Mouse (Mus musculus) megakaryocyte, embryonic 14.5 days (primary cell): ENCODE results near the gene Ptov1. TPM values are rescaled to one million over a fixed set of nuclear protein-coding genes. Genes with fewer than 3 reads are reported as not detected.

Experiments used
- H3K27me3 ChIP-seq: replicated peaks from 2 replicates; pipeline ENCODE3; 2012; ENCODE audit warnings: inconsistent platforms
- H3K36me3 ChIP-seq: replicated peaks from 2 replicates; pipeline ENCODE3; 2012; ENCODE audit warnings: low read length, inconsistent platforms, mixed read lengths
- H3K4me1 ChIP-seq: 2 replicates; pipeline ENCODE4 v1.6.1; 2012; ENCODE audit warnings: inconsistent platforms
- H3K4me3 ChIP-seq: replicated peaks from 2 replicates; pipeline ENCODE3; 2012; ENCODE audit warnings: moderate library complexity, mild to moderate bottlenecking, inconsistent platforms
- H3K9me3 ChIP-seq: 2 replicates; pipeline ENCODE4 v1.6.1; 2012; ENCODE audit warnings: inconsistent platforms
- FLI1 ChIP-seq: IDR thresholded peaks from 2 replicates; pipeline ENCODE4 v1.6.1; 2012; ENCODE audit warnings: low read length, inconsistent platforms, mixed read lengths
- GATA1 ChIP-seq: IDR thresholded peaks from 3 replicates; pipeline ENCODE4 v1.6.1; 2012; ENCODE audit warnings: mixed read lengths, low read length, inconsistent platforms, borderline replicate concordance
- polyA plus RNA-seq: library from polyadenylated mRNA; stranded (reverse); fragments of >175 nt; gene quantifications from 2 replicates; pipeline ENCODE4 v1.2.3, GENCODE M21; 2012; ENCODE audit warnings: low replicate concordance; ENCODE audit not compliant: insufficient read depth

Ptov1 gene
- polyA plus RNA-seq, 1 experiment: 191 TPM

DNA sequence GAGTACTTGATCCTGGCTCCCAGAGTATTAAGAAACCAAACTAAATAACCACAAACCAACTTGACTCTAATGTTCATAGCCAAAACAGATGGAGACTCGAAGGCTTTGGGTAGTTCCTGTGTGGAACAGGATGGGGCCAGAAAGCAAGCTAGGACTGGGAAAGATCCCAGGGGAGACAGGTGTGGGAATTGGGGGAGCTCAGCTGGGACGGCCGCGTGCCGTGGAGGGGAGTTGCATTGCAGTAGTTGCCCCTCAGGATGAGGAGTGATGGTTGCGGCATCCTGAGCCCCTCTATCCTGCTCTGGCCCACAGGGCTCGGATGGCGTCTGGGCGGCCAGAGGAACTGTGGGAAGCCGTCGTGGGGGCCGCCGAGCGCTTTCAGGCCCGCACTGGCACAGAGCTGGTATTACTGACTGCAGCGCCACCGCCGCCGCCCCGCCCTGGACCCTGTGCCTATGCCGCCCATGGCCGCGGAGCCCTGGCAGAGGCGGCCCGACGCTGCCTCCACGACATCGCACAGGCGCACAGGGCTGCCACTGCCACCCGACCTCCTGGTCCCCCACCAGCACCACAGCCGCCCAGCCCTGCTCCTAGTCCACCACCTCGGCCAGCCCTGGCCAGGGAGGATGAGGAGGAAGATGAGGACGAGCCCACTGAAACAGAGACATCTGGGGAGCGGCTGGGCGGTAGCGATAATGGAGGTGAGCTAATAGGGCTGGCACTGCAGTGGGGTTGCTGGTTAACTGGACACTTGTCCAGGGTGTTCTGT, 17.1 kb downstream of the Ptov1 start:
- peaks cover 69% of the 10 kb centered on the region for H3K4me1 ChIP-seq
- no peaks in the 10 kb centered on the region for H3K9me3 ChIP-seq
- H3K27me3 ChIP-seq: no peaks in the 10 kb centered on the region
- peaks cover 31% of the 10 kb centered on the region for H3K36me3 ChIP-seq
- peak overlapping the region; percentile 98 for H3K4me3 ChIP-seq
- TF ChIP-seq GATA1 (no peak), FLI1 (no peak)

GRCm38 (mm10) chr7:44851625-44852234, 17.9 kb downstream of the Ptov1 start:
- TF ChIP-seq FLI1 (no peak), GATA1 (no peak)
- Histone ChIP-seq H3K27me3 (no peaks in the 10 kb centered on the region), H3K4me1 (peaks cover 71% of the 10 kb centered on the region), H3K4me3 (peak overlapping the region; percentile 100), H3K36me3 (peaks cover 37% of the 10 kb centered on the region), H3K9me3 (no peaks in the 10 kb centered on the region)

- Histone ChIP-seq H3K9me3 (no peaks in the 10 kb centered on the region), H3K36me3 (peaks cover 44% of the 10 kb centered on the region), H3K27me3 (no peaks in the 10 kb centered on the region), H3K4me3 (peak overlapping the region; percentile 100), H3K4me1 (peaks cover 69% of the 10 kb centered on the region)
- TF ChIP-seq GATA1: no peak
Measured at GRCm38 (mm10) chr7:44850789-44851624, 18.6 kb downstream of the Ptov1 start.

GRCm38 (mm10) chr7:44850146-44850545, 19.4 kb downstream of the Ptov1 start:
- peaks cover 53% of the 10 kb centered on the region for H3K36me3 ChIP-seq
- H3K27me3 ChIP-seq: no peaks in the 10 kb centered on the region
- peak overlapping the region; percentile 100 for H3K4me3 ChIP-seq
- H3K4me1 ChIP-seq: peaks cover 69% of the 10 kb centered on the region
- H3K9me3 ChIP-seq: no peaks in the 10 kb centered on the region
- TF ChIP-seq FLI1 (no peak; the same call in 1 of the 2 replicates), GATA1 (no peak)

GRCm38 (mm10) chr7:44849416-44850111, 20.0 kb downstream of the Ptov1 start:
- Histone ChIP-seq H3K36me3 (peaks cover 58% of the 10 kb centered on the region), H3K9me3 (no peaks in the 10 kb centered on the region), H3K4me1 (peaks cover 69% of the 10 kb centered on the region), H3K4me3 (peak overlapping the region; percentile 100), H3K27me3 (no peaks in the 10 kb centered on the region)
- TF ChIP-seq GATA1 (no peak), FLI1 (no peak)

DNA sequence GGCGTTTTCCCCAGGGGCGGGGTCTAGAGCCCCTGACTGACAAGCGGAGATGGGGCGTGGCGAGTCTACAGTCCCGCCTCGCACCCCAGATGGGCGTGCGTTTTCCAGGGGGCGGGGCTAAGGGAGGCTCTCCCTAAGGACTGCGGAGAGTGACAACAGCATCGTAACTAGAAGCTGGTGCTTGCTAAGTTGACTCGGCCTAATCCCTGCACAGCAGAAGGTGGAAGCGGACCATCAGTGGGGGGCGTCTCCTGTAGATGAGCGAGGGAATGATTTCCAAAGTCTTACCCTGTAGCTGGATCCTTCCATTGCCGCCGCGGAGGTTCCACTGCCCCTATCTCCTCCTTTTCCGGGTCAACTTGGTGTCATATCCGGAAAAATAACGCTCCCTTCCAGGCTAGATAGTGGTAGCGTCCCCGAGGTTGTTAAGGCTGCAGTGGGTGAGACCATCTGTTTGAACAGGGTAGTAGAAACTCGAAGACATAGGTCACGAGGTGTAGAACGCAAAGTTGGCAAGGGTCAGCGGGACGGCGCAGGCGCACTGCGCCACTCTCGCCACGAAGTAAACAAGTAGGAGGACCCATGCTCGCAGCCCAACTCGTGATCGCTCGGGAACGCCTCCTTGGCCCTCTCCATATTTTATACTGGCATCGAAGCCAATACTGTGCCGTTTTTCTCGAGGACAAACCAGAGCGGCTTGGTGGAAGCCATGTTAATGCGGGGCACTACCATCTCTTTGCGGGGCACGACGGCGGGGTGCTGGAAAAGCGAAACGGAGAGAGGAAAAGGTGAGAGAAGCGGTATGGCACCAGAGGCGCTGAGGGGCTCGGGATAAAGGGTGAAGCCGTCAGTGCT, 20.8 kb downstream of the Ptov1 start, which contains the start of the genes Akt1s1 and Tbc1d17:
Gene Akt1s1 (plus strand): TSS at position 431 of the 855 bp plus-strand sequence.
Gene Tbc1d17 (minus strand): TSS at position 519 of the 855 bp plus-strand sequence.
- Histone ChIP-seq H3K36me3 (peaks cover 64% of the 10 kb centered on the region), H3K4me1 (peaks cover 72% of the 10 kb centered on the region), H3K9me3 (no peaks in the 10 kb centered on the region), H3K4me3 (peak within 1 kb of the TSS; percentile 100), H3K27me3 (no peaks in the 10 kb centered on the region)
- TF ChIP-seq GATA1: no peak

GRCm38 (mm10) chr7:44847772-44848171, 21.8 kb downstream of the Ptov1 start:
- Histone ChIP-seq H3K4me1 (peaks cover 72% of the 10 kb centered on the region), H3K36me3 (peaks cover 65% of the 10 kb centered on the region)
- TF ChIP-seq GATA1: no peak
- no peak for TF ChIP-seq FLI1

DNA sequence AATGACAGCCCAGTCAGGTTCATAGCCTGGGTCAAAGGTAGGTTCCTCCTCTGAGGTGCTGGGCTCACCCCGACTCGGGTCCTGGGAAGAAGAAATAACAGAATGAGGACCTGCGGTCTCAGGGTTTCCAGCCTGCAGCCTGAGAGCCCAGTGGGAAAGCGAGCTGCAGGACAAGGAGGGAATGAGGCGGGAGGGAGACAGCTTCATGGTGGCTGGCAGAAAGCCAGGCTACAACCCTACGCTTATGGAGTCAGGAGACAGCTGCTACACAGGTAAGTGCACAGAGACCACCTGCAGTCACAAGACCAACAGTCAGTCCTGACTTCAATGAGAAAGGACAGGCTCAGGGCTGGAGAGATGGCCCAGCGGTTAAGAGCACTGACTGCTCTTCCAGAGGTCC, 22.8 kb downstream of the Ptov1 start:
- peaks cover 65% of the 10 kb centered on the region for H3K36me3 ChIP-seq
- no peaks in the 10 kb centered on the region for H3K27me3 ChIP-seq
- H3K9me3 ChIP-seq: no peaks in the 10 kb centered on the region
- no peak for TF ChIP-seq GATA1
- TF ChIP-seq FLI1: no peak
- H3K4me3 ChIP-seq: peak overlapping the region; percentile 69
- peaks cover 72% of the 10 kb centered on the region for H3K4me1 ChIP-seq

More at GRCm38 (mm10) chr7:44847772-44848171, 21.8 kb downstream of the Ptov1 start:
- Histone ChIP-seq H3K27me3 (no peaks in the 10 kb centered on the region), H3K4me3 (peak overlapping the region; percentile 100), H3K9me3 (no peaks in the 10 kb centered on the region)
